8 mouse cellular contexts compared by ENCODE assay signal in the genomic region with DNA sequence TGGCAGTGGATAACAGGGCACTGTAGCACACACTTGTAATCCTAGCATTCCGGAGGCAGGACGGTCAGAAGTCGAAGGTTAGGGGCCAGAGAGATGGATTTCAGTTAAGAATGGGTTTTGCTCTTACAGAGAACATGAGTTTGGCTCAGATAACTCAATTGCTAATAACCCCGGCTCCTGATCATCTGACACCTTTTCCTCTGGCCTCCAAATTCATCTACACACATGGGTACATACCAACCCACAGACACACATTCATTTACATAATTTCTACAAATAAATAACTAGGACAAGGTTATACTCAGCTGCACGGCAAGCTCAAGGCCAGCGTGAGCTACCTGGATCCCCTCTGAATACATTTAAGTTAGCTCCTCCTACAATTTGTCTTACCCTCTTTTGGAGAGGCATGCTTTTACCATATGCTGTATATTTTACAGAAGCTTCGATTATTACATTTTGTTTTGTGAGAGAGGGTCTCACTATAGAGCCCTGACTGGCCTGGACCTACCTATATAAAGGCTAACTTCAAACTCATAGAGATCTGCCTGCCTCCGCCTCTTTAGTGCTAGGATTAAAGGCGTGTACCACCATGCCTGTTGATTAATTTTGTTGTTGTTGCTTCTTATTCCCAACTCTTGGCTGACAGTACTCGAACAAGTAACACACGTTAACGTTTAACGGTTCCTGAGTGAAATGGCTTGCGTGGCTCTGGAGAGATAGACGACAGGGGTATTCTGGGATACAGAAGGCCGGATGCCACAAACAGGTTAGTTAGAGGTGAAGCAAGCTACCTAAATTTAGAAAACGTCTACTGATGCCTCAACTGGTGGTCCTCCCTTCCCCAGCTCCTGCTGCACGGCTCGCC. TPM values are rescaled to one million over a fixed set of nuclear protein-coding genes. Genes with fewer than 3 reads are reported as not detected.
DNase-seq lines count a peak whose midpoint lies in the region; ATAC-seq and TF ChIP-seq lines count a peak whose summit lies in the region.

No protein-coding gene starts in this region.

- peaks cover 5% of the 10 kb centered on the region; the same call in 1 of the 2 replicates for H3K36me3 ChIP-seq in heart, postnatal 0 days (replicated peaks; ENCODE audit: control insufficient read depth, insufficient read depth, low read length)
- no peaks in the 10 kb centered on the region for H3K36me3 ChIP-seq in forebrain, postnatal 0 days (ENCODE audit: insufficient read depth)
- peaks cover 25% of the 10 kb centered on the region for H3K36me3 ChIP-seq in megakaryocyte, embryonic 14.5 days (replicated peaks; ENCODE audit: low read length)

- no peak for TF ChIP-seq CTCF in heart, postnatal 0 days (IDR thresholded peaks at IDR 0.05; ENCODE audit: low read depth)
- TF ChIP-seq CTCF in forebrain, postnatal 0 days (IDR thresholded peaks at IDR 0.05; ENCODE audit: low read depth): no peak

- H3K4me2 ChIP-seq in heart, postnatal 0 days (ENCODE audit: low read depth, low read length): peak overlapping the region; percentile 72
- peak overlapping the region; percentile 66 for H3K4me2 ChIP-seq in forebrain, postnatal 0 days (ENCODE audit: low read depth)

- peak overlapping the region; percentile 77 for H3K27ac ChIP-seq in heart, postnatal 0 days (ENCODE audit: low read depth)
- 0 out of 2 replicates have a peak overlapping the region, but pooled peaks have one; percentile 35 for H3K27ac ChIP-seq in forebrain, postnatal 0 days (ENCODE audit: low read depth, low read length)

- intact Hi-C loops in heart, postnatal 14 days (cut with DNase I): no loop called here

- H3K9me3 ChIP-seq in heart, postnatal 0 days (replicated peaks; ENCODE audit: control insufficient read depth, low read length): no peaks in the 10 kb centered on the region
- no peaks in the 10 kb centered on the region for H3K9me3 ChIP-seq in forebrain, postnatal 0 days (ENCODE audit: low read length)
- peaks cover 2% of the 10 kb centered on the region; the same call in 1 of the 2 replicates for H3K9me3 ChIP-seq in megakaryocyte, embryonic 14.5 days

- H3K4me3 ChIP-seq in heart, postnatal 0 days (ENCODE audit: low read depth, low read length): peak overlapping the region; percentile 93
- peak overlapping the region; percentile 79 for H3K4me3 ChIP-seq in forebrain, postnatal 0 days (ENCODE audit: low read depth, low read length)
- peak overlapping the region; percentile 98 for H3K4me3 ChIP-seq in megakaryocyte, embryonic 14.5 days (replicated peaks)

- no peak for ATAC-seq in heart, postnatal 0 days (ENCODE audit: insufficient read depth, low read depth)
- peak; percentile 55 for ATAC-seq in activated CD4-positive, CD25-positive, alpha-beta regulatory T cell, adult 4 months
- ATAC-seq in forebrain, postnatal 0 days: no peak
- ATAC-seq in granulocyte monocyte progenitor cell, adult 5-6 weeks (replicated peaks; ENCODE audit: poor library complexity, severe bottlenecking): no peak

- H3K27me3 ChIP-seq in heart, postnatal 0 days (ENCODE audit: control insufficient read depth, insufficient read depth, low read length): no peaks in the 10 kb centered on the region
- no peaks in the 10 kb centered on the region for H3K27me3 ChIP-seq in forebrain, postnatal 0 days (ENCODE audit: insufficient read depth, low read length)
- H3K27me3 ChIP-seq in megakaryocyte, embryonic 14.5 days (replicated peaks): no peaks in the 10 kb centered on the region

- WGBS in heart, postnatal 0 days: 19% methylated on average over 19 of the region's 19 CpGs
- WGBS in forebrain, postnatal 0 days: 20% methylated on average over 19 of the region's 19 CpGs

- no peak for TF ChIP-seq EP300 in heart, postnatal 0 days (IDR thresholded peaks at IDR 0.05; ENCODE audit: low read depth)

- no peak for DNase-seq in heart, postnatal 0 days (ENCODE audit: low spot score)
- DNase-seq in heart, postnatal 14 days: no peak
- DNase-seq in forebrain, postnatal 0 days: no peak
- DNase-seq in thymus, postnatal 36 days: no peak
- no peak for DNase-seq in spleen, adult 18-20 months

- peak overlapping the region; percentile 77 for H3K9ac ChIP-seq in heart, postnatal 0 days (replicated peaks; ENCODE audit: low read depth, low read length)
- H3K9ac ChIP-seq in forebrain, postnatal 0 days: peak overlapping the region; percentile 62

- peaks cover 11% of the 10 kb centered on the region for H3K4me1 ChIP-seq in heart, postnatal 0 days (ENCODE audit: control insufficient read depth, insufficient read depth)
- H3K4me1 ChIP-seq in forebrain, postnatal 0 days (ENCODE audit: insufficient read depth): no peaks in the 10 kb centered on the region; the same call in 1 of the 2 replicates
- peaks cover 30% of the 10 kb centered on the region for H3K4me1 ChIP-seq in megakaryocyte, embryonic 14.5 days

RNA-seq across cellular contexts. Expression of a gene that starts 0.7 kb away (rescaled TPM):
- 7.3 and 29.1 TPM in 2 replicates for total RNA-seq in heart, postnatal 0 days (2014; rRNA removed; ENCODE audit: low replicate concordance)
- 3.0 and 3.3 TPM in 2 replicates for polyA plus RNA-seq in heart, postnatal 0 days (2015; fragmentation: Nextera tagmentation; extraction: Ambion mirVana)
- total RNA-seq in heart, postnatal 14 days (2021): 1 to 10 TPM; 5.8 to 6.4 TPM
- 1 to 10 TPM; 5.6 to 6.1 TPM for polyA plus RNA-seq in activated CD4-positive, CD25-positive, alpha-beta regulatory T cell, adult 4 months (2017; shearing (Covaris generic))
- total RNA-seq in forebrain, postnatal 0 days (2014; rRNA removed): 7.3 and 7.6 TPM in 2 replicates
- 3.3 and 4.1 TPM in 2 replicates for polyA plus RNA-seq in forebrain, postnatal 0 days (2015; fragmentation: Nextera tagmentation; extraction: Ambion mirVana)
- polyA plus RNA-seq in megakaryocyte, embryonic 14.5 days (2012; ENCODE audit: insufficient read depth, low replicate concordance): 0.81 TPM in 1 of 2 replicates, not detected in the other
- 15.2 and 21.9 TPM in 2 replicates for total RNA-seq in granulocyte monocyte progenitor cell, adult 5-6 weeks (2014; fragmentation: Nextera tagmentation)
- 12.7 and 14.9 TPM in 2 replicates for total RNA-seq in granulocyte monocyte progenitor cell, adult 5-6 weeks (2017)

RNA-seq across cellular contexts. Expression of a gene that starts 54.9 kb away (rescaled TPM):
- total RNA-seq in heart, postnatal 0 days (2014; rRNA removed; ENCODE audit: low replicate concordance): 12.0 and 16.7 TPM in 2 replicates
- polyA plus RNA-seq in heart, postnatal 0 days (2015; fragmentation: Nextera tagmentation; extraction: Ambion mirVana): 27.6 and 29.4 TPM in 2 replicates
- 10 to 100 TPM; 23.3 to 26.7 TPM for total RNA-seq in heart, postnatal 14 days (2021)
- under 1 TPM; 0.28 to 0.48 TPM for polyA plus RNA-seq in activated CD4-positive, CD25-positive, alpha-beta regulatory T cell, adult 4 months (2017; shearing (Covaris generic))
- 31.4 and 45.5 TPM in 2 replicates for total RNA-seq in forebrain, postnatal 0 days (2014; rRNA removed)
- polyA plus RNA-seq in forebrain, postnatal 0 days (2015; fragmentation: Nextera tagmentation; extraction: Ambion mirVana): 90.9 and 107 TPM in 2 replicates
- 1.4 TPM in 1 of 2 replicates, not detected in the other for polyA plus RNA-seq in megakaryocyte, embryonic 14.5 days (2012; ENCODE audit: insufficient read depth, low replicate concordance)
- total RNA-seq in granulocyte monocyte progenitor cell, adult 5-6 weeks (2014; fragmentation: Nextera tagmentation): 1.1 TPM in 1 of 2 replicates, not detected in the other
- total RNA-seq in granulocyte monocyte progenitor cell, adult 5-6 weeks (2017): 0.43 TPM in 1 of 2 replicates, not detected in the other
